Mouse (Mus musculus) gastrocnemius, postnatal 25 days (tissue): ENCODE results near the gene Nrap. TPM values are rescaled to one million over a fixed set of nuclear protein-coding genes. Genes with fewer than 3 reads are reported as not detected.

Source experiments
- DNase-seq: peaks from one replicate; pipeline ENCODE4 v3.0.0; 2022
- total RNA-seq, 2 experiments: library from RNA; stranded (reverse); gene quantifications; 1 replicate in 1 of 2; 2 replicates in 1 of 2; pipeline ENCODE4 v1.2.3; 2021

Gene Nrap
- total RNA-seq, 2 experiments from 2014 or later = 752 to 1,010 TPM

DNA sequence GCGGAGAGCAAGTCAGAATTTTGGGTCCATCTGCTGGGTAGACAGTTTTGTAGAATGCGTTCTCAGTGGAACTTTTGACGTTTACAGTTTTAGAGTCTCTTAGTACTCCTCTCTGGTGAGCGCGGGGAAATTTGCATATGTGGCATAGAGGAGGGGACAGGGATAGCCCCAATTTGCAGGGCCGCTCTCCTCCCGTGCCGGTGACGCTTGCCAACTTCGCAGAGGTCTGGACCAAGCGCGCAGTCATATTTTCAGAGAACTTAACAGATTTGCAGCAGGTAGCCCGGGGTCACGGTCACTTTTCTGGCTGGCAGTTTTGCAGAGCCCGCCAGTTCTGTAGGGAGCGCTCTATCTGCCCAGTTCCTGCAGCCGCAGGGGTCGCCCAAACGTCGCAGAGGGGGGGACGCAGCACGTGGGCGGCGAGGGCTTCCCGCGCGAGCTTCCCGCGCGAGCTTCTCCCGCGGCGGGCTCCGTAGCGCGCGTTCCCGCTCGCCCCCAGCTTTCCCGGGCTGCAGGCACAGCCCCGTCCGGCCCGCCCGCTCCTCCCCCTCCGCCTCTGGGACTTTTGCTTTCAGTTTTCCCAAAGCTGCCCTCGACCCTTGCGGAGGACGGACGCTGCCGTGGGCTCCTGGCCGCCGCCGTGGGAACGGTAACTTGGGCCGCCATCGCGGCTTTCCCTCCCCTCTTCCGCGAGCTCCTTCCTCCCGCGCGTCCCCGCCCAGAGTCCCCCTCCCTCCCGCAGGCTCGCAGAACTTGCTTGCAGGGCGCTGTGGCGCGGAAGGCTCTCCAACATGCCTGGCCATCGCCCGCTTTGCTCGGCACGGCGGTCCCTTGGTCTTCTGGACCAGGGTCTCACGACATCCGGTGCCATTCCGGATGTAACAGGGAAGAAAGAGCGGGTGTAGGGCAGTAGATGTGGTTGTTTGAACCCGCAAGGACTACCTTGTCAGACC lies 7.1 kb upstream of the Nrap start, which contains the start of gene Casp7:
TSS of gene Casp7 (plus strand) at position 461 of the 953 bp plus-strand sequence.
- peak; percentile 74 for DNase-seq

DNA sequence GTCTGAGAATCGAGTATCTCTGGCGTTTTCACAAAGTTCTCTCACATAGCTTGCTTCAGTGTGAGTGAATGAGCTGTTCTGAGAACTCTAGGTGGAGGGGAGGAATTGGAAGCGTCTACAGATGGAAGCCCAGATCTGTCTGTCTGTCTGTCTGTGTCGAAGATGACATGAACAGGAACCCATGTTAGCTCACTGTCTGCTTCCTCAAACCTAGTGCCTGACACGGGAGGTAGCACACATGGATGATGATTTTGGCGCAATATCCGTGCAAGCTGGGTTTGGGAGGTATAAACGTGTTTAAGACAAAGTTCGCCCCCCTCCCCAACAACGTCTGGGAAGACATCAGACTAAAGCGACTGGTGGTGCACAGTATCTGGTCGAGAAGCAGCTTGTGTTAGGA lies 6.4 kb upstream of the Nrap start:
- DNase-seq = no peak

GRCm38 (mm10) chr19:56395183-56395935 lies 5.5 kb upstream of the Nrap start:
- no peak for DNase-seq

- DNase-seq = no peak
These were observed 3.6 kb upstream of the Nrap start for GRCm38 (mm10) chr19:56393311-56393866.

DNA sequence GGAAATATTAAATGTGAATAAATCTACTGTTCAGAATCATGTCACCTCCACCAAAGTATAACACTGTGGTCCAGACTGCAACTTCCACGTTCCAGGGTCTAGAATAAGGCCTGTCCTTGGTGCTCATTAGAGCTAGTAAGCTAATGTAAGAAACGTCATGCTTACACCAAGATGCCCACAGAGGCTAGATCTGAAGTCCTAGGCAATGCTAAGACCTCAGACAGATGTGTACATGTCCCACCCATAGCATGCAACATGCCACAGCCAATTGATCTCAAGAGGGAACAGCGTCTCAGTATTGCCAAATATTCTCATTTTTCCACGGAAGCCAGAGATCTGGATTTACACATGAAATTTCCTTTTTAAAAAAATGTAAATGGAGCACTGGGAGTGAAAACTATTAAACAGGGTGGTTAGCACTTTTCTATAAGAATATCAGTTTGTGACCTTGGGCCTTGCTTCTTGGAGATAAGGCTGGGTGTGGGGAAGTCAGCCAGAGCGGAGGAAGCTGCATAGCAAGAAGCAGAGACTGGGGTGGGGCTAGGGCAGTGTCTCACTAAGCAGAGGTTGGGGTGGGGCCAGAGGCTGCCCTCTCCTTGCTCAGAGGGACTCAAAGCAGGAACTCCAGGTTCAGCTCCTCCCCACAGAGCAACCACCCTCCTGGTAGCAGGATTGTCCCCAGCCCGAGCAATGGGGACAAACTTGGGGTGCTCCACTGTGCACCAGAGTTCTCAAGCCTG lies 1.6 kb upstream of the Nrap start:
- no peak for DNase-seq

DNA sequence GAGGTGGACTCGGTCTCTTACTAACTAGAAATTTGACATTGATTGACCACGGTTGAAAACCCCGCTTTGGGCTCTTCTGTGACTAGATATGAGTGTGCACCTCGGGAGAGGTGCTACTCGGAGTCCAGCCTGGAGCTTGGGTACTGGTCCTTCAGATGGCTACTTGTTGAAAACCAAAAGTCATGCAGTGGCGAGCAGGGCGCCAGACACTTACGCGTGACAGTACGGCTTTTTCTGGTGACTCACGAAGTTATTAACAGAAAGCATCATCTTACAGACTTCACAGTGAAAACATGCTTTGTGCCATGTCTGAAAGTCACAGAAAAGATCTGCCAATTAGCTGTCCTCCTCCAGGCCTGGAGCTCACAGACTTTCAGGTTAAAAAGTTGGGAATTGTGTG lies 661 bp downstream of the Nrap start:
- peak; percentile 38 for DNase-seq

DNA sequence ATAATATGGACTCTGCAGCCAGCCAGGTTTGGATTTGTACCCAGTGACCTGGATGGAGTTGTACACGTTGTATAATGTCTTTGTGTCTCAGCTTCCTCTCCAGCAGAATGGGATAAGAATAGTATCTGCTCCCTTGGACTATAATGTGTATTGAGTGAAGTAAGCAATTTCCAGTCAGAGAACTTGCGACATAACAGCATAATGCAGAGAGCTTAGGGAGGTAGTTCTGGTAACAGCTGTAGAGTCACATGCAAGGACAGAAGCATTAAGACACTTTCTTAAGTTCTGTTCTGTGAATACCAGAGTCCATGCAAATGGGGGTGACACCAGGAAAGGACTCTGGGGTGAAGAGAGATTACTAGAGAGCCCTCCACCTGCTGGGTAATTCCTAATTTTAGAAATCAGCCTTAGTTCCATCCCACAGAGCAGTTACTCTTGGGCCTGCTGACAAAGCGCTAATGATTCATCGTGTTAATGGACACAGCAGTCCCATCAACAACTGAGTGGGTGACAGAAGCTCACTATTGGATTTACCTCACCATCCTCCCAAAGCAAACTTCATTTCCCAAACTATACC lies 2.0 kb downstream of the Nrap start:
- DNase-seq = no peak

DNA sequence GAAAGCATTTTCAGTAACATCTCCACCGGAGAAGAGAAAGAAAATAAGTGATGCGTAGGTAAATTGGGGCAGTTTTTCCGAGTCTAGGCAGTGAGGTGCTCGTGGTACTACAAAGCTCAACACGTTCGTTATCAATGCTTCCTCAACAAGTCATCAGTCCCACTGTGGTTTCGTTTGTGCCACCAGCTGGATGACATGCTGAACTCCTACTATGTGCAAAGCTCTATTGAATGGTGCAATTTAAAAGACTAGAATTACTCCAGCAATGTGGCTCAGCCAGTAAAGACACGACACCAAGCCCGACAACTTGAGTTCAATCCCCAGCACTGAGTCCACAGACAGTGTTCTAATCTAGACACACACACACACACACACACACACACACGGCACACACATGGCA lies 3.7 kb downstream of the Nrap start:
- DNase-seq = no peak

GRCm38 (mm10) chr19:56385546-56385945 lies 4.3 kb downstream of the Nrap start:
- DNase-seq = no peak

DNA sequence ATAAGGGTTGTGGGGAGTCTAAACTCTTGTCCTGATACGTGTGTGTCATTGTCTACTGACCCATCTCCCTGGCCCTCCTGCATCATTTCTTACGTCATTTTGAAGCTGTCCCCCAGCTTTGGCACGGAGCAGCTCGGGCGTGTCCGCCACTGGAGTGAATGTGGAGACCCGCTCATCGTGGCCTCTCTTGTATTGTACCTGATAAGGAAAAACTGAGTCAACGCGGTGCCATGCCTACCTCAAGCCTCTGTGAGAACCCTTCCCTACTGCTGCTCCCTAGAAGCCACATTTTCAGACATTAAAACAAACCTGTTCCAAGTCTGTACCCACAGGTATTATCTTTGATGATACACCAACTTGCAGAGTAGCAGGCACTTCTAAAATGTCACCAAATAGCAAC lies 8.4 kb downstream of the Nrap start:
- DNase-seq = no peak

DNA sequence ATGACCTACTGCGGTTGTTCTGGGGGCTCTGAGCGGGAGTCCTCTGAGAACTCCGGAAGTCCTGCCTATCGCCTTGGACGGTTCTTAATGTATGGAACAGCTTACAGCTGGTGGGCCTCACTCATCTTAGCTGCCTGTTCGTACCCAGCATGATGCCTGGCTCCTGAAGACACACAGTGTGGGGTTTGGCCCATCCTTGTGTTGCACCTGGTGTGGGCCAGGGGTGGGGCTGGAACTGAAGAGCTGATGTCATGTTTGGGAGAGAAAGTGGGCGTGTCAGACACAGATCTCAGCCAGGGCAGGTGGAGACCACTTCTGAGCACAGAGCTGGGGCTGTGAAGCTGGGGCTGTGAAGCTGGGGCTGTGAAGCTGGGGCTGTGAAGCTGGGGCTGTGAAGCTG lies 9.5 kb downstream of the Nrap start:
- no peak for DNase-seq

DNA sequence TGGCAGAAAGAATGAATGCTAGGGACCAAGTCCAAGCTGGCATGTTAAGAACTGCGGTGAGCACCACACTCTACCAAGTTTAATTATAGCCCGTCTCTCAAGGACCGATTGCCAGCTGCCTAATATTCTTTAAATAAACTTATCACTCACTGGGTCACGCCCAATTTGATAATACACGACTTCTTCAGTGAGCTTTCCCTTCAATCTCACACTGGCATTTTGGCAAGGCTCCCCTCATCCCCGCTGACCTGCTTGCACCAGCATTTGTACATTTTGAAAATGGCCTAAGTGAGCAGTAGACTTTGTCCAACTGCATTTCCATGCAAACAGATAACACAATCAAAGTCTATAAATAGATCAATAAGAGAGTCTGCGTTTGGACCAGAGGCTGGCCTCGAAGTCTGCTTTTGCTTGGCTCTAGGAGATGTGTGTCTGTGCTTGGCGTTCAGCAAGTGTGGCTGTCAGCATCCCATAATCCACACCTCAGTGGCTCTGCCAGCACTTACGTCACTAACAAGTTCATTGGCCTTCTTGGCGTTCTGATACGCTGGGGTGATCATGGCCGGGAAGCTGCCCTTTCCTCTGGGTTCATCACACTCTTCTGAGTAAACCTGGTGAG lies 11.2 kb downstream of the Nrap start:
- no peak for DNase-seq

- DNase-seq = no peak
These were observed 11.8 kb downstream of the Nrap start for GRCm38 (mm10) chr19:56378007-56378406.

DNA sequence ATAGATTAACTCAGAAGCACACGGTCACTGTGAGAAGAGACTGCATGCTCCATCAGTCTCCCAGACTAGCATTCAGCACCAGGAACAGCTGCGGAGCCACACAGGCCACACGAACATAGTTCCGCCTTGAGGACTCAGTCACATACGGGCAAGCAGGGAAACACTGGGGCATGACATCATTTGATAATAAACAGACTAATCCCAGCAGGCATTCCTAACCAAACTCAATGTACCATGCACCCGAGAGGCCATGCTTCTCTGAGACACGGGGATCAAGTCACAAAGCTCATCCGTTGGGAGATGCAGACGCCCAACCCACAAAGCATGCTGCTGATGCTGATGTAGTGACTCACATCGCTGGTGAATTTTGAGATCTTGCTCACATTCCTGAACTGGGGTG lies 15.8 kb downstream of the Nrap start:
- DNase-seq = no peak

- DNase-seq = no peak
These were observed 16.6 kb downstream of the Nrap start for GRCm38 (mm10) chr19:56373246-56373645.

DNA sequence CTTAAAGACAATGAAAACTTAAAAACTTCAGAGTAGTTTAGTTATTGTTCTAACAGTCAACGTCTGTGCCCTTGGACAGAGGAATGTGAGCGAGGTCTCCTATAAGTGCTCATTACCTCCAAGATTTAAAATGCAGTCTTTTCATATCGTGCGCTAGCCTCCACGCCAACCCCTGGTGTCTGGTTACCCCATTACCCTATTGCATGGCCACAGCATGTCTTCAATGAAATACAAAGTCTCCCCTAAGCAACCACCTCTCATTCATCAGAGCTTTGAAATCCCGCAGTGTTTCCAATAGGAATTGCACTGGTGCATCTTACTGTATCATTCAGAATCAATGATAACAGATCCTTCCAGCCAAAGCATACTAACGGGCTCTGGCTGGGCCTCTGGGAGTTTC lies 17.6 kb downstream of the Nrap start:
- no peak for DNase-seq

- DNase-seq = no peak
These were observed 19.3 kb downstream of the Nrap start for GRCm38 (mm10) chr19:56370389-56371150.

DNA sequence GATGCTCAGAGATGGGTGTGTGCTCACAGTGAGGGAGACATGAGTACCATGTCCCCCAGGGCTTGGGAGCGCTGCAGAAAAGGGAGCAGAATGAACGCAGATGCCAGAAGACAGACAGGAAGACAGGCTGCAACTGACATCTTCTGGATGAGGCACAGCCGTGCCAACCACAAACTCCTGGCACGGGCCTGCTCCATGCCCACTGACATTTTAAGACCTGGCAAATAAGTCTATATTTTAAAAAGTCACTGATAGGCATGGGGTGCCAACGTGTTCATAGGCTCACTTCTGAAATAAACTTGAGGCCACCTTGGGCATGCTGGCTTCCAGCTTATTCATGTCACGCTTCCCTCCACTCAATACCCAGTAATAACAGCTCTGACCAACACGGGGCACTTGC lies 20.9 kb downstream of the Nrap start:
- no peak for DNase-seq

GRCm38 (mm10) chr19:56367778-56368177 lies 22.1 kb downstream of the Nrap start:
- DNase-seq = no peak

- DNase-seq = no peak
These were observed 23.2 kb downstream of the Nrap start for GRCm38 (mm10) chr19:56366625-56367024.

DNA sequence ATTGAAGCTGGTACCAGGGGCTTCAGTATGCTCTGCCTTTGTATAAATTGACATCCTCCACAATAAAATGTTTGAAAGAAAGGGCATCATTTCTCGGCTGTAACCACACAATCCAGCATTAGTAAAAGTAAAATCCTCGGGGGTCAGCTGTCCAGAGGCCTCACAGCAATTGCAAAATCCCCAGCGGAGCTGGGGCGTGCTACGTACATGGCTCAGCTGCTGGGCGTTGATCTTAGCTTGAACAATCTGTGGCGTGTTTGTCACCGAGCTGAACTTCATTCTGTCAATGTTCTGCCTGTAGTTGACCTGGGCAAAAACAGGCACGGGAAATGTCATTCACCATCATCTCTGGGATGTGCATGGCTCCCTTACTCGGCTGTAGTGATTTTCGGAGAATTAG lies 23.7 kb downstream of the Nrap start:
- no peak for DNase-seq
